Mouse (Mus musculus) liver, postnatal 0 days (tissue): ENCODE data around the gene LTO1.

Experiments used
- CTCF ChIP-seq: sonication (generic); IDR thresholded peaks from 2 replicates; pipeline ENCODE4 v1.5.1; 2016; ENCODE audit warnings: antibody characterized with exemption, low read depth
- EP300 ChIP-seq: IDR thresholded peaks from 2 replicates; pipeline ENCODE4 v1.6.1; 2016; ENCODE audit warnings: antibody characterized with exemption, low read depth, mild to moderate bottlenecking

DNA sequence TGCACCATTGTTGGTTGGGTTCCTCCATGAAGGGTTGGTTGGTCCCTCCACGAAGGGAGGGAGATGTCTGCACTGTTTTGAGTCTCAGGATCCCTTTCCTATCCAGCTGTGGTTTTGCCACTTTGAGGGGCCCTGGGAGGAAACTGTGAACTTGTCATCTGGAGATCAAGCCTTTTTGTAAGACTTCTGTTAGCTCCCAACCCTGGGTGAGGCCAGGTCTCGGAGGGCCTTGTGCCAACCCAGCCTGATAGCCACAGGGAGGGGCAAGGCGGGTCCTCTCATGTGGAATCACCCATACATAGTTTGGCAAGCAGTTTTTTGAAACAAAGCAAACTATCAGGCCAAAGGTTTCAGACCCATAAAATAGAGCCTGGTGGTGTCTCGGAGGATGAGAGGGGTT is 49.4 kb downstream of the LTO1 start:
- TF ChIP-seq CTCF (no peak), EP300 (no peak)
